Mouse (Mus musculus): ENCODE data around the gene Rictor. TPM values are rescaled to one million over a fixed set of nuclear protein-coding genes. Genes with fewer than 3 reads are reported as not detected.

The Rictor gene
- polyA plus RNA-seq (2017; shearing (Covaris generic)) = 78.3 TPM

GRCm38 (mm10) chr15:6707936-6708525 lies at the start of gene Rictor:
Gene Rictor, plus strand, starts transcription at chr15:6708379.

Other genes with a start within 250 kb of the Rictor start
- gene Fyb, start 185.5 kb upstream of the Rictor start, polyA plus RNA-seq (2017; shearing (Covaris generic)) = 553 TPM
- gene Osmr, start 166.6 kb downstream of the Rictor start, polyA plus RNA-seq (2017; shearing (Covaris generic)) = 0.17 TPM